Mouse (Mus musculus) CH12.LX (cell line): ENCODE data around the gene Myh9. TPM values are rescaled to one million over a fixed set of nuclear protein-coding genes. Genes with fewer than 3 reads are reported as not detected.
"Not testable (repeated sequence)": the region's sequence is repeated elsewhere in the genome, so short reads cannot be mapped to it uniquely, and the experiment has no call there.

Experiments used
- DNase-seq: peaks from one replicate; pipeline ENCODE4 v3.0.0-alpha.2; 2013; ENCODE audit errors: extremely low read depth
- H3K27ac ChIP-seq: 2 replicates; pipeline ENCODE4 v1.5.1; 2012; ENCODE audit warnings: low read depth, mild to moderate bottlenecking, control low read depth, moderate library complexity; ENCODE audit not compliant: insufficient read depth
- H3K27me3 ChIP-seq: replicated peaks from 2 replicates; pipeline ENCODE3; 2012; ENCODE audit warnings: inconsistent platforms
- H3K36me3 ChIP-seq, 2 experiments: replicated peaks in 1 of 2; 2 replicates each; pipeline versions ENCODE3 to v1.6.1; 2012; ENCODE audit warnings: inconsistent platforms in 1 of 2, low read length in 1 of 2, mild to moderate bottlenecking in 1 of 2, mixed read lengths in 1 of 2, moderate library complexity in 1 of 2; ENCODE audit not compliant: control insufficient read depth in 1 of 2, insufficient read depth in 1 of 2
- H3K4me1 ChIP-seq, 2 experiments: 2 replicates each; pipeline ENCODE4 v1.6.1; 2012; ENCODE audit warnings: inconsistent platforms in 1 of 2, moderate library complexity in 1 of 2; ENCODE audit not compliant: insufficient read depth in 2 of 2, control insufficient read depth in 1 of 2
- H3K4me2 ChIP-seq: 2 replicates; pipeline ENCODE4 v1.6.1; 2012; ENCODE audit warnings: low read depth, mild to moderate bottlenecking, control low read depth; ENCODE audit not compliant: poor library complexity, insufficient read depth, severe bottlenecking
- H3K4me3 ChIP-seq, 3 experiments: fragments of 150-350 bp in 1 of 3; sonication (generic) in 1 of 3; replicated peaks in 1 of 3; 2 replicates each; pipeline versions ENCODE3 to v1.5.1; 2011 to 2012; ENCODE audit warnings: low read depth in 2 of 3, low read length in 2 of 3, mild to moderate bottlenecking in 2 of 3, moderate library complexity in 2 of 3, control low read depth in 1 of 3, improper control_type of control experiment in 1 of 3, inconsistent platforms in 1 of 3, mixed read lengths in 1 of 3; ENCODE audit not compliant: poor library complexity in 1 of 3
- H3K79me2 ChIP-seq: replicated peaks from 2 replicates; pipeline ENCODE4 v1.6.1; 2012; ENCODE audit warnings: mild to moderate bottlenecking, moderate library complexity; ENCODE audit not compliant: control insufficient read depth, poor library complexity, insufficient read depth, severe bottlenecking; ENCODE audit errors: extremely low read depth
- H3K9ac ChIP-seq: 2 replicates; pipeline ENCODE4 v1.6.1; 2012; ENCODE audit warnings: low read depth, mild to moderate bottlenecking, control low read depth, moderate library complexity; ENCODE audit not compliant: insufficient read depth
- H3K9me3 ChIP-seq: replicated peaks from 2 replicates; pipeline ENCODE3; 2012; ENCODE audit warnings: low read length, inconsistent platforms, mixed read lengths
- CHD2 ChIP-seq: IDR thresholded peaks from 2 replicates; pipeline ENCODE4 v1.6.1; 2011; ENCODE audit warnings: low read length, improper control_type of control experiment
- CTCF ChIP-seq, 2 experiments: IDR thresholded peaks in 1 of 2; conservative IDR thresholded peaks in 1 of 2; 2 replicates each; pipeline ENCODE4 v1.5.1; 2011 to 2012; ENCODE audit warnings: low read depth in 2 of 2, low read length in 2 of 2, improper control_type of control experiment in 1 of 2, inconsistent platforms in 1 of 2, mild to moderate bottlenecking in 1 of 2, moderate library complexity in 1 of 2
- GABPA ChIP-seq: IDR thresholded peaks from 2 replicates; pipeline ENCODE4 v1.6.1; 2012; ENCODE audit warnings: low read depth, low read length, improper control_type of control experiment, inconsistent platforms; ENCODE audit not compliant: insufficient replicate concordance
- JUN ChIP-seq: IDR thresholded peaks from 2 replicates; pipeline ENCODE4 v1.6.1; 2011; ENCODE audit warnings: low read depth, mild to moderate bottlenecking, low read length, improper control_type of control experiment, moderate library complexity; ENCODE audit not compliant: insufficient read depth
- RAD21 ChIP-seq: IDR thresholded peaks from 2 replicates; pipeline ENCODE4 v1.6.1; 2011; ENCODE audit warnings: low read depth, mild to moderate bottlenecking, low read length, improper control_type of control experiment, moderate library complexity
- SMC3 ChIP-seq: IDR thresholded peaks from 2 replicates; pipeline ENCODE4 v1.6.1; 2011; ENCODE audit warnings: low read depth, low read length, improper control_type of control experiment
- dilution Hi-C: fragments of 300-500 bp; cut with MboI; formaldehyde crosslinking; loops from 2 replicates; pipeline ENCODE4 v1.14.3; 2020; ENCODE audit warnings: low sequenced_read_pairs; ENCODE audit not compliant: extremely low pct_unique_long_range_greater_than_20kb, extremely low pct_ligation_motif_present
- in situ Hi-C: fragments of 300-500 bp; cut with MboI; formaldehyde crosslinking; loops from 3 replicates; pipeline ENCODE4 v1.14.3; 2019; ENCODE audit warnings: low sequenced_read_pairs, low pct_ligation_motif_present, low pct_unique_long_range_greater_than_20kb, mixed read lengths
- polyA plus RNA-seq: library from polyadenylated mRNA; unstranded; fragments of >175 nt; gene quantifications from 2 replicates; pipeline ENCODE4 v1.2.1, GENCODE M21; 2012; ENCODE audit warnings: low read depth; ENCODE audit not compliant: insufficient read length
- total RNA-seq, 2 experiments: library from RNA; depleted of rRNA; stranded (reverse); fragments of 300-350 nt in 1 of 2; fragments of >200 nt in 1 of 2; gene quantifications; 2 replicates each; pipeline ENCODE4 v1.2.3; 2012 to 2014

Gene Myh9
- total and polyA plus RNA-seq, 3 experiments = 43.8 to 165 (median 146) TPM

DNA sequence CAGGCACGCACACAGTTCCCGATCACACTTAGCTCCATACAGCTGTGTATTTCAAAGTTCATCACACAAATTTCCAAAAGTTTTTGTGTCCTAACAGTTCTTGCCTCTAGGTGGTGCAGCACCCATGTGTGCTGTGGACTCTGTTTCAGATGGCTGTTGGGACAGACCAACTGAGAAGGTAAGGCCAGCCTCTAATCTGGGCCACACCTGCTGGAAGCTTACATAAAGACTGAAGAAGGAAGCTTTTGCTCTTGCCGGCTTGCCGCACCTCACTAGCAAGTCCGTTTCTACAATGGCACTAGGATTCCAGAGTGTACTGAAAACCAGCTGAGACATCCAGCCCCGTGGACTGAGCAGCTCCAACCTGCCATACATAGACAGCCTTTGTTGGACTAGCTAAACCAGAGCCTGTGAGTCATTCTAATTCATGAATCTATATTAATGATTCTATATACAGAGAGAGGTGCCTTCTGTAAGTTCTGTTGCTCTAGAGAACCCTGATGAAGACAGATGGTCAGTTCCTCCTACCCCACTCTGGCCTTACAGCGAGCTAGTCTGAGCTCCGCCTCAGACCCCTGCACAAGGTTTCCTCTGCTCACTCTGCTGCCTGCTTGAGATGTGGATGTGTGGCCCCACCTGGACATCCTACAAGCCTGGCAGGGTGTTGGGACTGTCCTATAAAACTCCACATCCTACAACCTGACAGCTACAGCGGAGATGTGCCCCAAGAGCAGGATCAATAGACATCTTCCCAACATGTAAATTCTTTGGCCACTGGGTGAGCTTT is 101.3 kb downstream of the Myh9 start:
- dilution Hi-C loops = no loop called here
- no peaks in the 10 kb centered on the region for H3K4me1 ChIP-seq
- H3K27ac ChIP-seq = no peak overlapping the region
- no peak for TF ChIP-seq CHD2
- TF ChIP-seq SMC3 = peak; percentile 26; the same call in 1 of the 2 replicates
- TF ChIP-seq RAD21 = peak; percentile 34
- TF ChIP-seq JUN = no peak
- no peak for TF ChIP-seq GABPA
- peak in 1 of 2 experiments; percentile 55; a peak in 2 of 4 replicates for TF ChIP-seq CTCF (conservative IDR thresholded peaks at IDR 0.05 in 1 of 2, IDR thresholded peaks at IDR 0.05 in 1 of 2; ENCODE audit: low read depth in 2 of 2, low read length in 2 of 2)
- DNase-seq = peak; percentile 21
- in situ Hi-C loops = loop anchor here (25.0 kb wide), 1 partner anchor 422 kb away; the partner anchor contains the start of gene Ift27
- H3K9ac ChIP-seq = no peak overlapping the region
- H3K4me2 ChIP-seq = no peak overlapping the region
- no peaks in the 10 kb centered on the region for H3K36me3 ChIP-seq
- no peaks in the 10 kb centered on the region for H3K79me2 ChIP-seq
- peaks cover 14% of the 10 kb centered on the region for H3K27me3 ChIP-seq
- no peaks in the 10 kb centered on the region for H3K9me3 ChIP-seq
- no peak overlapping the region for H3K4me3 ChIP-seq

DNA sequence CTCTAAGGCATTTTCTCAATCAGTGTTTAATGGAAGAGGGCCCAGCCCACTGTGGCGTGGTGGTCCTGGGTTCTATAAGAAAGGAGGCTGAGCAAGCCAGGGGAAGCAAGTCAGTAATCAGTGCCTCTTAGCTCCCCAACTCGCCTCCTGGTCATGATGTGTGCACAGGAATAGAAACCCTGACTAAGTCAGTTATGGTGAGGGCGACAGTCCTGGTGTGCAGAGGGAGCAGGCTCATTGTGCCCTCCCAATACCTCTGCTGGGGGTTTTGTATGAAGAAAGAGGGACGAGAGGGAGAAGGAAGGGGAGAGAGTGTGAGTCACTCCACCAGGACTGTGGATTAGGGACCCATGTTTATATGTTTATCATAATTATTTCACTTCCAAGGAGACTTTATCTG is 108.1 kb downstream of the Myh9 start:
- dilution Hi-C loops, H3K9ac ChIP-seq, H3K4me3 ChIP-seq, H3K4me2 ChIP-seq, H3K27ac ChIP-seq, DNase-seq, H3K4me1 ChIP-seq, H3K79me2 ChIP-seq, H3K9me3 ChIP-seq, H3K36me3 ChIP-seq: not testable (repeated sequence)
- peaks cover 10% of the 10 kb centered on the region for H3K27me3 ChIP-seq
- in situ Hi-C loops = loop anchor here (25.0 kb wide), 1 partner anchor 428 kb away; the partner anchor contains the start of gene Ift27

DNA sequence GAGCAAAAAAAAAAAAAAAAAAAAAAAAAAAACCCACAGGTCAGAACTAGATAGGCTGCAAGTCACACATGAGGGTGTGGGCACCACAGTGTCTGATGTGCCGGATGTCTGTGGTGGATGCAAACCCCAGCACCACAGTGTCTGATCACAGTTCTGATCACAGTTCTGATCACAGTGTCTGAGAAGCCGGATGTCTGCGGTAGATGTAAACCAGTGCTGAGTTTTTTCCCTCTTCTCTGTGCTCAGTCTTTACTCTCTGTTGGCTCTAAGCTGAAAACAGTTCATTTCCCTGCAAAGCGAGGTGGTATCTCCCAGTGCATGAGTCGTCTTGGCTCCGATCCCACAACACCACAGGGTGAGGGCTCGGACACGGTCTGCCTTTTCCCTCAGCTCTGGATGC is 108.6 kb downstream of the Myh9 start:
- H3K4me3 ChIP-seq, H3K9ac ChIP-seq, H3K4me2 ChIP-seq, H3K9me3 ChIP-seq, dilution Hi-C loops, H3K79me2 ChIP-seq, H3K27ac ChIP-seq, DNase-seq, H3K36me3 ChIP-seq, H3K4me1 ChIP-seq: not testable (repeated sequence)
- in situ Hi-C loops = loop anchor here (25.0 kb wide), 1 partner anchor 429 kb away; the partner anchor contains the start of gene Ift27
- H3K27me3 ChIP-seq = peaks cover 10% of the 10 kb centered on the region

DNA sequence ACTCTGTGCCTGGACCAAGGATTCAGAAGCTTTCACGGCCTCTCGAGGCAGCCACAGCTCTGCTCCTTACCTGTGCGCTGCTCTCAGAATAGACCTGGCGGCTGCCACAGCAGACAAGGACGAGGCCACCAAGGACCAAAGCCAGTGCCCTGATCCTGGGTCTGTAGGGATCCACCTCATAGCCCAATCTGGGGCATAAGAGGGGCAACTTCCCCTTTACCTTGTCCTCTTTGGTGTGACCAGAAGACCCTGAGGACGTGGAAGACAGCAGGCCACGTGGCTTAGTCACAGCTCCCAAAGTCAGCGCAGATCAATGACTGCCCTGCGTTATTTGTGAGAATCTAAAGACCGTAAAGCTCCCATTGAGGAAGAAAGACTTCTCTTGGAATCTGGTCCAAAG is 109.1 kb downstream of the Myh9 start:
- H3K4me1 ChIP-seq, H3K79me2 ChIP-seq, H3K9me3 ChIP-seq, H3K4me3 ChIP-seq, H3K27ac ChIP-seq, H3K4me2 ChIP-seq, H3K9ac ChIP-seq, H3K27me3 ChIP-seq, H3K36me3 ChIP-seq, dilution Hi-C loops, DNase-seq: not testable (repeated sequence)
- in situ Hi-C loops = loop anchor here (25.0 kb wide), 1 partner anchor 429 kb away; the partner anchor contains the start of gene Ift27
